Mouse (Mus musculus) layer of hippocampus, adult 18-20 months (tissue): Measurements from ENCODE around the gene Rsrp1. TPM values are rescaled to one million over a fixed set of nuclear protein-coding genes. Genes with fewer than 3 reads are reported as not detected.
"Not testable (repeated sequence)": the region's sequence is repeated elsewhere in the genome, so short reads cannot be mapped to it uniquely, and the experiment has no call there.

Experiments
- DNase-seq, 2 experiments: peaks; one replicate each; pipeline ENCODE4 v3.0.0; 2022; ENCODE audit warnings: low spot score in 2 of 2
- long read RNA-seq: library from polyadenylated mRNA; stranded (forward); transcript quantifications from one replicate; pipeline ENCODE4 v2.0.0, GENCODE M21; 2021
- total RNA-seq, 2 experiments: library from RNA; stranded (reverse); gene quantifications; 2 replicates each; pipeline ENCODE4 v1.2.3; 2021

Gene Rsrp1
- total RNA-seq: 100 to 1,000 TPM; 256 to 262 TPM
- long read RNA-seq, transcript Rsrp1-204 (4 exons, 3,051 nt): major isoform, 159 of 252 reads
- long read RNA-seq, transcript Rsrp1-201 (5 exons, 1,749 nt): minor isoform, 70 of 252 reads
- long read RNA-seq, partial matches to known transcripts: 9 of 252 reads
- long read RNA-seq, other reads (novel, unspliced or antisense): 14 of 252 reads

DNA sequence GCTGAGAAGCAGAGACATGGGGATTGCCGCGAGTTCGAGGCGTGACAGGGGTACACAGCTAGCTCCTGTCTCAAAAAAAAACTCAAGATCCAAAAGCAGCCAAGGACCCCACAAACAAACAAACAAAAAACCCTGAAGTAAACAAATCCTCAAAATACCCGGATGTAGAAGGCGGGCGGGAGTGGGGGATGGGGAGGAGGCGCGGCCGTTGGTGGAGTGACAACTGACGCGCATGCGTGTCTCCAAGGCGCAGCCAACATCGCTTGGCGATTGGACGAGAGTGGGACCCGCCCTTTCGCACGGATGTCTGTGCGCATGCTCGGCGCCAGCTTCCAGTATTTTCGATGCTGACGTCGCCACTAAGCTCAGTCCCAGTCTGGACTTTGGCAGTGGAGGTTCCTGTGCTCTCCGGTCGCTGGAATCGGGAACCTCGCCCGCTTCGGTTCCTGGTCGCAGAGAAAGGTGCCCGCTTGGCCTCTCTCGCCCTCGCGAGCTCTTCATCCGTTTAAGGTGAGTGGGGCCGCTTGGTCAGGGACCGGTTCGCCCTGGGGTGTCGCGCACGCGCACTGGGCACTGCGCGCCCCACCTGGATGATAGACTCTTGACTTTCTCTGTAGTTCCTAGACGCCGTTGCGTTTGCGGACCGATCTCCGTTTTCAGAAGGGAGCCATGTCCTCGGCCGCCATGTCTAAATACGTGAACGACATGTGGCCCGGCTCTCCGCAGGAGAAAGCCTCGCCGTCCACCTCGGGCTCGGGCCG, at the start of gene Rsrp1:
Gene Rsrp1 (plus strand): TSS at position 335 of the 761 bp plus-strand sequence.
- peak; percentile 96 to 98 for DNase-seq

DNA sequence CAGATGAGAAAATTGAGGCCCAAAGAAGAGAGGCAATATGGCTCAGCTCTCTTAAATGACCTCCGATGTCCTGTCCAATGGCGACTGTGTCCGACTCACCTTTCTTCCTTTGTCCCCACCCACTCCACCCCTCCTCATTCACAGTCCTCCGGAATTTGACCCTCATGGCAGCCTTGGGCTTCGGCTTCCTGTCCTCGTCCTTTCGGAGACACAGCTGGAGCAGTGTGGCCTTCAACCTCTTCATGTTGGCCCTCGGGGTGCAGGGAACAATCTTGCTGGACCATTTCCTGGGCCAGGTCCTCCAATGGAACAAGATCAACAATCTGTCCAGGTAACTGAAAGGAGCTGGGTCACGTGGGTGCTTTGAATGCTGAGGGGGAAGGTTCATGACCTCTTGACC, 47.2 kb upstream of the Rsrp1 start:
- DNase-seq: no peak

DNA sequence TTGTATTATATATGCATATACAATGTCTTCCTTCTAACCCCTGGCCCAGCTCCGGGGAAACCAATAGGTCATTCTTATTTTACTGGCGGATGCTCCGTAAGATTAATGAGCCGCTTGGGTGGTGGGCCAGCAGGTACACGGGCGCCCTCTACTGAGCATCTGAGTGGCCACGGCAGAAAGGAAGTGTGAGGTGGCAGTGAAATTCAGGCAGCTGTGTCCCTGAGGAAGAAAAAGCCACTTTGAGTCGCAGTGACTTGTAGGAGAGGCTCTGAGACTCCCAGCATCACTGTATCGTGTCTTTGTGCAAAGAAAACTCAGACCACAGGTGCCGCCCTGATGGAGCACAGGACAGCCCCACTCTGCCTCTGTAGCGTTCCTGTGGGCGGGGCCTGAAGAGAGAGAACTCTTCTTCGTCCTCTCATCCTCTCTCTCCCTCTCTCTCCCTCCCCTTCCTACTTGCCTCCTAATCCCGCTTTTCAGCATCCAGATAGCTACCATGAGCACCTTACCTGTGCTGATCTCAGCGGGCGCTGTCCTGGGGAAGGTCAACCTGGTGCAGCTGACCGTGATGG, 43.9 kb upstream of the Rsrp1 start:
- DNase-seq: peak; percentile 22 to 75

DNA sequence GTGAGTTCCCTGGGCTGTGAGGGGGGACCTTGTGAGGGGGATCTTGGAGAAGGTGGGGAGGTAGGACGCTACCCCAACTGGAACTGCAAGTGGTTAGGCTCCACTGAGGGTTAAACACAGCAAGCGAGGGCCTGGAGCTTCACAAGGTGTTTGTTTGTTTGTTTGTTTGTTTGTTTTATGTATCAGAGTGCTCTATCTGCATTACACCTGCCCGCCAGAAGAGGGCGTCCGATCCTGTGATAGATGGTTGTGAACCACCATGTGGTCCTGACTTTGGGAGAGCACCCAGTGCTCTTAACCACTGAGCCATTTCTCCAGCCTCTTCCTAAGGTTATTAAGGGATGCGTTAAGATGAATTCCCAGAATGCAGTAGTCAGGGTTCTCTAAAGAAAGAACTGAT, 43.4 kb upstream of the Rsrp1 start:
- peak in 1 of 2 experiments; percentile 9 for DNase-seq

DNA sequence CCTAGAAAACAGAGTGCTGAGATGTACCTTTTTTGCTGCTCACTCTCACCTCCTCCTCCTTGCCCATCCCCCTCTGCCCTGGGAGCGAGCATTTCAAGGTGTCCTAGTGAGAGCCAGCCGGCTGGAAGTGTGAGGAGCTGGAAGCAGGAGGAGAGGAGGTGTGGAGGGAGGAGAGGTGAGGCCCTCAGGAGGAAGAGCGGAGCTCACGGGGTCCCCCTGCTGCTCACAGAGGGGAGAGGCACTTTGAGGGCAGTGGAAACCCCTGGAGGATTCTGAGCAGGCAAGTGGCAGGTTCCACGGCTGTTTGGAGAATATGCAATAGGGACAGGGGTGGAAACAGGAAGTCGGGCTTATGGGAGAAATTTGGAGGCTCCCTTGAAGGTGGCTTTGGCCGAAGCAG, 40.1 kb upstream of the Rsrp1 start:
- peak in 1 of 2 experiments; percentile 22 for DNase-seq

DNA sequence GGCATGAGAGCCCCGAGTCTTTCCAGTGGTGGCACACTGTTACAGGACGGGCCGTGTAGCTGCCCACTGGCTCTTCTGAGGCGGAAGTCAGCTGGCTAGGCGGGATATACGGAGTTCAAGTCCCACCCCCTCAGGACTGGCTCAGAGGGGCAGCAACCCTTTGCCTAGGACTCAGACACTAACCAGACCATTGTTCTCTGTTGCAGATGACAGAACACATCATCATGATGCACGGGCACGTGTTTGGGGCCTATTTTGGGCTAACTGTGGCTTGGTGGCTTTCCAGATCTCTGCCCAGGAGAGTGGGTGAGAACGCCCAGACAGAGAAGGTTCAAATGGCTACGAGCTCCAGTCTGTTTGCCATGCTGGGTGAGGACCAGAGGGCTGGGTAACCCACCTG, 39.6 kb upstream of the Rsrp1 start:
- no peak for DNase-seq

DNA sequence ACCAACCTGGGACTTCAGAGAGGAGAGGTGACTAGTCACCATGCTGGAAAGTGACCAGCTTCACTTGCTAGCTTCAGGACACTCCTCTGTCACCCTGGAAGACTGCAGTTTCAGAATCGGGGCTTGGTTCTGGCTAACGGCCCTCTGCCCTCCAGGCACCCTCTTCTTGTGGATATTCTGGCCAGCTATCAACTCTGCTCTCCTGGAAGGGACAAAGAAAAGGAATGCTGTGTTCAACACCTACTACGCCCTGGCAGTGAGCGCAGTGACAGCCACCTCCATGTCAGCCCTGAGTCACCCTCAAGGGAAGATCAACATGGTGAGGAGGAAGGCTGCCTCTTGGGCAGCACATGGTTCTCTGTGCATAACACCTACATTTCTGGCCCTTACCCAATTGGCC, 39.0 kb upstream of the Rsrp1 start:
- no peak for DNase-seq

DNA sequence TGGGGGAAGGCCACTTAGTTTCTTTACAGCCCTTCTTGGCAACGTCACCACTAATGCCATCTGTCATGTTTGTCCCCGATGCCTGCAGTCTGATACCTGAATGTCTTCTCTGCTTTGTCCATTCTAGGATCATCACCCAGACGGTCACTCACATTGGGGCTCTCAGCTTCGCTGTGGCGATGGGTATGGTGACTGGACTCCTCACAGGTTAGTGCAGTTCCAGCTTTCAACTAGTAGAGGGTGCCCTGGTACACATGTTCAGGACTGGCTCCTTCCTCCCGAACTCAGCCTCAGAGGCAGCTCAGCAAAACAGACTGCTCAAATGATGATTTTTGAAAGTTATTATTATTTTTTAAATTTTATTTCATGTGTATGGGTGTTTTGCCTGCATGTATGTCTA, 31.3 kb upstream of the Rsrp1 start:
- DNase-seq: peak; percentile 21 to 70

DNA sequence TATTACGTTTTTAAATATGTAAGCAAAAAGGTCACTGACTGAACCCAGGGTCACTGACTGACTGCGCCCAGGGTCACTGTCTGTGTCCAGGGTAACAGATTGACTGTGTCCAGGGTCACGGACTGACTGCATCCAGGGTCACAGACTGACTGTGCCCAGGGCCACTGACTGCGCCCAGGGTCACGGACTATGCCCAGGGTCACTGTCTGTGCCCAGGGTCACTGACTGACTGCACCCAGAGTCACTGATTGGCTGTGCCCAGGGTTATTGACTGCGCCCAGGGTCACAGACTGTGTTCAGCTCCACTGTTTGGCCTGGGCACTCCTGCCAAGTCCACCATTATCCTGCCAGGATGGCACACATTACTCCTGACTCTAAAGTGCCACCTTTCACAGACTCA, 26.1 kb upstream of the Rsrp1 start:
- DNase-seq: no peak

DNA sequence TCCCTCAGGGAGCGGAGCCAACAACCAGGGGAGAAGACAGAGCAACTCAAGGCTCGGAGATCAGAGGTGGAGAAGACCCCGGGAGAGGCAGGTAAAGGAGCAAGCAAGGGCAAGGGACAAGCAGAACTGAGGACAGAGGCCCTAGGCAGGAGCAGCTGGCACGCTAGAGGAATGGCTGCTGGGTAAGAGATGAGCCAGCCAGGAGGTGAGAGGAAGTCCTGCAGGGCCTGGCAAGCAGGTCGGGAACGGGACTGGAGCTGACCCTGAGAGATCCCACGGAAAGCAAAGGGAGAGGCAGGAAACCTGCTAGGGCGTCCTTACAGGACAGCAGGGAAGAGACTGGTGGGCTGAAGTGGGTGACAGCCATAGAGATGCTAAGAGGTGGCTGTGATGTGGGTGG, 22.3 kb upstream of the Rsrp1 start:
- no peak for DNase-seq

DNA sequence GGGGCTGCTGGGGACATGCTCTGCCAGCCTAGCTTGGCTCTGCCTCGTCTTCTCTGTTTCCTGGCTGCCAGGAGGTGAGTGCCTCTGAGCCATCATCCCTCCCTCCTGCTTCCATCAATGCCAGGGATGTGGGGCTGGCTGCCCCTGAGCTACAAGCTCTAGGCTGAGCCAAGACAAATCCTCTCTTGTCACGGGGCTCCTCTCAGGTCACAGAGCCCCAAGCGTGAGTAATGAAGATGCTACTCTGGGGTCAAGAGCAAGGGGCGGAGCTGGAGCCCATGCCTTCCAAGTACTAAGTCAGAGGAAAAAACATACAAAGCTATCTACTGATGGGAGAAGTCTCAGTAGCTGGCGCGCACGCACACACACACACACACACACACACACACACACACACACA, 20.3 kb upstream of the Rsrp1 start:
- DNase-seq: no peak

DNA sequence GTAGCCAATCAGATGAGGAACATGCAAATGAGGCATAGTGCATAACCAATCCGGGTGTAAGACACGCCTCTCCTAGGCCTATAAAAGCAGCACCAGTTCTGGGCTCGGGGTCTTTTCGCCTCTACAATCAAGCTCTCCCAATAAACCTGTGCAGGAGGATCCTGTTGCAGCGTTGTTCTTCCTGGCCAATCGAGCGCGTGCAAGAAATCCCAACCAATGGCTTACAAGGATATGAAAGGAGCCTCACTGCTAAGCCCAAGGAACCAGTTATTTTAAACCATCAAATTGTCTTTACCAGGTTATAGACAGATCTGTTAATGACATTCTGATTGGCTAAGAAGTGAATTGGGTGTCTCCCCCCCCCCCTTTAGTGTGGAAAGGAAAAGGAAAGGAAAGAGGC, 12.0 kb upstream of the Rsrp1 start:
- not testable (repeated sequence) for DNase-seq

DNA sequence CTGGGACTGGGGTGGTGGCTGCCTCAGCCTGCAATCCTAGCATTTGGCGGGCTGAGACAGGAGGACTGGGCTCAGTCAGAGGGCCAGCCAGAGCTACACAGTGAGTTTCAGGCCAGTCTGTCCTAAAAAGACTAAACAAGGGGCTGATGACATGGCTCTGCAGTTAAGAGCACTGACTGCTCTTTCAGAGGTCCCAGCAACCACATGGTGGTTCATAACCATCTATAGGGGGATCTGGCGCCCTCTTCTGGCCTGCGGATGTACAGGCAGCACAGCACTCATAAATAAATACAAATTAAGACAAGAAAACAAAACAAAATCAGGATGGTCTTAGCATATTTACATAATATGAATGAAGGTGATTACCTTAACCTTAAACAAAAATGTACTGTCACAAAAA, 10.0 kb upstream of the Rsrp1 start:
- DNase-seq: peak in 1 of 2 experiments; percentile 66

DNA sequence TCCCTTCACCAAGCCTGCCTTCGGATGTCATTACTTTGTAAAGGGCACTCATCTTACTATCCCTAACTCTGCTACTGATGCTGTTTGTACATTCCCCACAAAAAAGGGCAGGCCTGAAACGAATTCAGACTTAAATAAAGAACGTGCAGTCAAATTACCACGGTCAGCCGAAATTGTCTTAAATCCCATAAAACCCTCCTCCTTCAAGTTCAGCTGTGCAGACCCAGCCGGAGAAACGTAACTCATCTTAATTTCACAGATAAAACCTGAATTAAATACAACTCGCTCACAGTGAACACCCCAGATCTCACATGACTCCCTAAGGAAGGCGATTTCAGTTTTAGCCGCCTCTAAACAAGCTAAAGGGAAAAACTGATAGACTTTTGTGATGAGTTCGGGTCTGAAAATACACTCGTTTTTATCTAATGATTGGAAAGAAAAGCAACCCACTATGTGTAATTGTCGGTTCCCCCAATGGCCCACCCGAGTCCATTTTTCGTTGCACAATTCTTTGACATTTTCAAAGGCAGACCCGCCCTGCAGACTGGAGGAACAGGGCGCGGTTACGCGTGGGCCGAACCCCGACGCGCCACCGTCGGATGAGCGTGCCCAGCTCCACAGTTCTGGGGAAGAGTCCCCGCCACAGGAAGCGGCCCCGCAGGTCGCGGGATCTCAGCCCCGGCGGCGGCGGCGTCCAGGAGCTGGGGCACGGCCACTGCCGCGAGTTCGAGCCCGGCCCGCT, 9.1 kb upstream of the Rsrp1 start:
- DNase-seq: no peak

DNA sequence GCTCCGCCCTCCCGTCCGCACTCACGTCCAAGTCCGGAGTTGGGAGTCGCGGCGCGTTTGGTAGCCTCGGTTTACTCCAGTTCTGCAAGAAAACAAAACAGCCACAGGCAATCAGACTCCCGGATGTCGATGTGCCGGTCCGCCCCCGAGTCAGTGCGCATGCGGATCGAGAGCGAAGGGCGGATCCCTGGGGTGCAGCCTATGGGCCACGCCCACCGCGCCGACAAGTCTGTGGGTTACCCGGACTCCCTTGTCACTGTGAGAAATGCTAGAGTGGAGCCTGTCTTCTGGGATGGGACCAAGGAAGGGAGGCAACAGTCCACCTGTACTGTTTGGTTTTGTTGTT, 8.6 kb upstream of the Rsrp1 start, which contains the start of gene Tmem50a:
Gene Tmem50a (minus strand): TSS at position 161 of the 346 bp plus-strand sequence.
- peak; percentile 89 to 94 for DNase-seq

DNA sequence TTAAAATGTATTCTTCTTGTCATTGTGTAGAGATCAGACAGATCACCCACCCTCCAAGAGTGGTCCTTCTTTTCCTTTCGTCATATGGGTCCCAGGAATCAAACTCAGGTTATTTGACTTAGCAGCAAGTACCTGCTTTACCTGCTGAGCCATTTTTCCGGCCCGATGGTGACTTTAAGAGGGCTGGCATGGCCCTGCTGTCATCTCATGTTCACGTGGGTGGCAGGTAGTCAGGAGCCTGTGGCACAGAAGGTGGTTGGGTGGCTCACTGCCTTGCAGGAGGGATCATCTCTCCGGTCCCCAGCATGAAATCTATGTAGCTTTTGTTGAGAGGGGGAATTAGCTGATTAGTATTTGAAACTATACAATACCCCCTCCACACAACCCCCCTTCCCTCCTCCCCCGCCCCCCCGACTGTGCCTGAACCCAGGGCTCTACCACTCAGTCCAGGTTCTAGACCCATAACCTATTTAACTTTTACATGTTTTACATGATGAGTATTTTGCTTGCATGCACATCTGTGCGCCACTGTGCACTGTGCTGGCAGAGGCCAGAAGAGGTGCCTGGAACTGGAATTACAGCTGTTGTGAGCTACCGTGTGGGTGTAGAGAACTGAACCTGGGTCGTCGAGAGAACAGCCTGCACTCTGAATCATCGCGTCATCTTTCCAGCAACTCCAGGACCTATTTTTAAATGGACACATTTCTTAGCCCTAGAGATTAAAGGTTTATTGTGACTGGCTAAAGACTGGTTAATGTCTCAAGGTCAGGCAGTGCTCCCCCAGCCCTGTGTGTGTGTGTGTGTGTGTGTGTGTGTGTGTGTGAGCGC, 8.0 kb upstream of the Rsrp1 start:
- no peak for DNase-seq

DNA sequence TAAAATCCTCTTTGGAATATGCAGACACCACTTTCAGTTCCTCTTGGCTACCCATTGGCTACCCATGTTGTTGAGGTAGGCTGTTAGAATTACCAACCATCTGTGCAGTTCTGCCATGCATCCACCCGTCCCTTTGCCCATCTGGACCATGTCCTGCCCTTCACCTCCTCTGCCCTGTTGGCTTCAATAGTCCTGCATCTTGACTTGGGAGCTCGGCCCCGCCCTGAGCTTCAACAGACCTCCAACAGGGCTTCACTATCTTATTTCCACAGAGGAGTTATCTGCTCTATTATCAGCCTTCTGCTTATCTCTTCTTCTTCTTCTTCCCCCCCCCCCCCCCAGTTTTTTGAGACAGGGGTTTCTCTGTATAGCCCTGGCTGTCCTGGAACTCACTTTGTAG, 6.2 kb upstream of the Rsrp1 start:
- no peak for DNase-seq

DNA sequence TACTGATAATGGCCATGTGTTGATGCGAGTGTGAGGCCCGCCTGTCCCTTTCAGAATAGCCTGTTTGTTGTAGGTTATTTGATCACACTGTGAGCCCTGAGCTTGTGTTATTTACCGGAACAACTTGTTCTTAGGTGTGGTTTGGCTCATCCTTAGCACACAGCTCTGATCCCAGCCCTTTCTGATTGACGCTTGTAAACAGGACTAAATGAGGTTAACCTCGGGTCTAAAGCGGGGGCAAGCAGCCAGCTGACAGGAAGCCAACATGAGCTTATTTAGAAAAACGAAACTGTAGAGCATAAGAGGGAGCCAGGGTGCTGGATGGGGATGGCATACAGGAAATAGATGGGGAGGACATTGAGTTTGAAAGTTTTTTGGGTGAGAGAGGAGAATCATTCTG, 5.0 kb upstream of the Rsrp1 start:
- no peak for DNase-seq

DNA sequence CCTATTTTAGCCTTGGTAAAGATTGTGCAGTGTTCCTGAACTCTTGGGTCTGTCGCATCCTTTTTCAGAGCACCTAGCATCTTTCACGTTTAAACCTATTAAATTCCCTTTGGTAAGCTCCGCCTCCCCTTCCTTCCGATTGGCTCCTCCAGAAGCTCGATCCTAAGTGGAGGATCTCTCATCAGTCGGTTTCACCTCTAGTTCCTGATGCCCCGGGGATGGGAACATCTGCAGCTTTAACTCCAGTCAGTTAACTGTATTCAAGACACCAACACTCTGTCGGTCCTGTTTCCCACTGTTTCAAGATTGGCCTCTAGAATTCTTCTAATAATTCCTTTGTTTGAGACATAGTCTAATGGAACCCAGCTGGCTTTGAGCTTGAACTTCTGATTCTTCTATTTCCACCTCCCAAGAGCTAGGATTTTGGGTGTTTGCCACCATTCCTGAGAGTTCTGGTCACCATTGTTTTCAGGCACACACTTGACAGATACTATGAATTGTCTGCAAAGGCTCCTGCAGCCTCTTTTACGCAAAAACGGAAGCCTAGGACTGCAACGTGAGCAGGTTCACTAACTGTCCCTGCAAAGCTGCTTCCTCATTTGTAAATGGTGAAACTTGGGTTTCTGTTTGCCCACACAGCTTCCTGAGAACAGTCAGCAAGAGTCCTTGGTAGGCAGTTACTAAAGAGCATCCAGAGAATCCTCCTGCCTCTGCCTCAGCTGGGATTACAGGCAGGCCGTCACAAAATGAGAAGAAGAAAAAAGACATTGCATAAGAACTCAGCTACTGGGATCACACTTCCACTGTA, 3.5 kb upstream of the Rsrp1 start:
- no peak for DNase-seq

DNA sequence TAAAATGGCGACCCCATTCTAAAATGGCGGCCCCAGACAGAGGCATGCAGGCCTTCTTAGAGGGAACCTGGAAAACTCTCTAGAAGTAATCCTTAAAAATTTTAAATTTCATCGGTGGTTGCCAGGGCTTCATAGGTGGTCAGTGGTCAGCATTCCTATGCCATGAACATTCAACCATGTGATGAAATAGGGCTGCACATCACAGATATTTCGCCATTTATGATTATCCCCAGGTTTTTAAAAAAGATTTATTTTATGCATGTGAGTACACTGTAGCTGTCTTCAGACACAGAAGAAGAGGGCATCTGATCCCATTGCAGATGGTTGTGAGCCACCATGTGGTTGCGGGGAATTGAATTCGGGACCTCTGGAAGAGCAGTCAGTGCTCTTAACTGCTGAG, 2.8 kb upstream of the Rsrp1 start:
- DNase-seq: no peak
